Mouse (Mus musculus) lung, embryonic 14.5 days (tissue): Measurements from ENCODE around the gene Hoxa3. TPM values are rescaled to one million over a fixed set of nuclear protein-coding genes. Genes with fewer than 3 reads are reported as not detected.
A peak's percentile ranks its signal among the peaks of the same experiment; 100 is the strongest.

Source experiments
- ATAC-seq: fragments of 200-750 bp; cut with Nextera tagmentation; 2 replicates; pipeline ENCODE4 v1.8.0; 2017; ENCODE audit warnings: mild to moderate bottlenecking, moderate TSS enrichment, moderate library complexity; ENCODE audit not compliant: insufficient read depth
- DNase-seq: peaks from one replicate; pipeline ENCODE4 v3.0.0-alpha.2; 2015
- H3K27ac ChIP-seq: fragments of 300-500 bp; sonication (generic); 2 replicates; pipeline ENCODE4 v1.5.1; 2014; ENCODE audit warnings: low read depth, mild to moderate bottlenecking, moderate library complexity
- H3K27me3 ChIP-seq: fragments of 300-500 bp; sonication (generic); 2 replicates; pipeline ENCODE4 v1.6.1; 2014; ENCODE audit warnings: low read length, control low read depth; ENCODE audit not compliant: insufficient read depth
- H3K36me3 ChIP-seq: fragments of 300-500 bp; sonication (generic); 2 replicates; pipeline ENCODE4 v1.6.1; 2014; ENCODE audit warnings: control low read depth; ENCODE audit not compliant: insufficient read depth
- H3K4me1 ChIP-seq: fragments of 300-500 bp; sonication (generic); 2 replicates; pipeline ENCODE4 v1.6.1; 2014; ENCODE audit warnings: antibody characterized with exemption, control low read depth; ENCODE audit not compliant: insufficient read depth
- H3K4me2 ChIP-seq: fragments of 300-500 bp; sonication (generic); 2 replicates; pipeline ENCODE4 v1.6.1; 2014; ENCODE audit warnings: mild to moderate bottlenecking
- H3K4me3 ChIP-seq: fragments of 300-500 bp; sonication (generic); 2 replicates; pipeline ENCODE4 v1.5.1; 2014; ENCODE audit warnings: low read depth, low read length
- H3K9ac ChIP-seq: fragments of 300-500 bp; sonication (generic); 2 replicates; pipeline ENCODE4 v1.6.1; 2014
- H3K9me3 ChIP-seq: fragments of 300-500 bp; sonication (generic); 2 replicates; pipeline ENCODE4 v1.6.1; 2016; ENCODE audit warnings: low read depth, low read length, control low read depth
- CTCF ChIP-seq: IDR thresholded peaks from 2 replicates; pipeline ENCODE4 v1.5.1; 2016; ENCODE audit warnings: antibody characterized with exemption, low read depth
- whole genome bisulfite sequencing: fragments of 180-500 bp; shearing (Covaris S2); extraction: QIAGEN DNeasy Blood & Tissue Kit; methylation state at CpG from one replicate; pipeline ENCODE4 v1.1.7; 2014; 5-methylcytosine and 5-hydroxymethylcytosine counted together
- polyA plus RNA-seq: library from polyadenylated mRNA; unstranded; fragments of >200 nt; fragmentation: Nextera tagmentation; extraction: Ambion mirVana; gene quantifications from 2 replicates; pipeline ENCODE4 v1.2.1, GENCODE M21; 2014

Hoxa3 gene
- polyA plus RNA-seq, 1 experiment from 2014 or later = 11.3 TPM

GRCm38 (mm10) chr6:52164051-52164625 lies 49.0 kb downstream of the Hoxa3 start:
- H3K9me3 ChIP-seq = no peaks in the 10 kb centered on the region
- ATAC-seq (peak; percentile 28), DNase-seq (no peak)
- H3K9ac ChIP-seq = peak overlapping the region; percentile 91
- peak overlapping the region; percentile 71 for H3K4me3 ChIP-seq
- WGBS = under 1% methylated on average over 39 of the region's 39 CpGs
- H3K27ac ChIP-seq = peak overlapping the region; percentile 98
- H3K4me2 ChIP-seq = peak overlapping the region; percentile 79
- 0 out of 2 replicates have a peak, but pooled peaks cover 3% of the 10 kb centered on the region for H3K4me1 ChIP-seq
- H3K27me3 ChIP-seq = peaks cover 19% of the 10 kb centered on the region
- H3K36me3 ChIP-seq = no peaks in the 10 kb centered on the region; the same call in 1 of the 2 replicates
- no peak for TF ChIP-seq CTCF

GRCm38 (mm10) chr6:52163366-52164031 lies 49.6 kb downstream of the Hoxa3 start:
- ATAC-seq (peak; percentile 21), DNase-seq (peak; percentile 86)
- Histone ChIP-seq H3K4me3 (peak overlapping the region; percentile 71), H3K4me2 (peak overlapping the region; percentile 79), H3K9ac (peak overlapping the region; percentile 91), H3K9me3 (no peaks in the 10 kb centered on the region), H3K36me3 (no peaks in the 10 kb centered on the region; the same call in 1 of the 2 replicates), H3K27me3 (peaks cover 19% of the 10 kb centered on the region), H3K4me1 (0 out of 2 replicates have a peak, but pooled peaks cover 3% of the 10 kb centered on the region), H3K27ac (peak overlapping the region; percentile 98)
- WGBS = 4% methylated on average over 17 of the region's 17 CpGs
- no peak for TF ChIP-seq CTCF

- Histone ChIP-seq H3K4me1 (0 out of 2 replicates have a peak, but pooled peaks cover 3% of the 10 kb centered on the region), H3K9me3 (no peaks in the 10 kb centered on the region), H3K27me3 (peaks cover 16% of the 10 kb centered on the region), H3K4me3 (peak overlapping the region; percentile 71), H3K4me2 (peak overlapping the region; percentile 79), H3K27ac (peak overlapping the region; percentile 98), H3K36me3 (no peaks in the 10 kb centered on the region; the same call in 1 of the 2 replicates), H3K9ac (peak overlapping the region; percentile 91)
- ATAC-seq = no peak
- no peak for TF ChIP-seq CTCF
- DNase-seq = peak; percentile 70
- WGBS = 6% methylated on average over 14 of the region's 14 CpGs
Measured at GRCm38 (mm10) chr6:52162611-52163365, 50.3 kb downstream of the Hoxa3 start.

GRCm38 (mm10) chr6:52162093-52162380 lies 51.1 kb downstream of the Hoxa3 start:
- DNase-seq (peak; percentile 83), ATAC-seq (no peak)
- Histone ChIP-seq H3K4me2 (peak overlapping the region; percentile 79), H3K36me3 (no peaks in the 10 kb centered on the region; the same call in 1 of the 2 replicates), H3K9ac (peak overlapping the region; percentile 91), H3K4me1 (0 out of 2 replicates have a peak, but pooled peaks cover 3% of the 10 kb centered on the region), H3K9me3 (no peaks in the 10 kb centered on the region), H3K4me3 (peak overlapping the region; percentile 71), H3K27ac (peak overlapping the region; percentile 98), H3K27me3 (peaks cover 16% of the 10 kb centered on the region)
- WGBS = 7% methylated on average over 1 of the region's 1 CpGs
- TF ChIP-seq CTCF = no peak

- Histone ChIP-seq H3K4me2 (peak overlapping the region; percentile 79), H3K4me1 (no peaks in the 10 kb centered on the region), H3K36me3 (no peaks in the 10 kb centered on the region; the same call in 1 of the 2 replicates), H3K27me3 (peaks cover 21% of the 10 kb centered on the region), H3K9ac (peak overlapping the region; percentile 91), H3K27ac (peak overlapping the region; percentile 98), H3K4me3 (peak overlapping the region; percentile 71), H3K9me3 (no peaks in the 10 kb centered on the region)
- ATAC-seq = no peak
- no peak for TF ChIP-seq CTCF
- 6% methylated on average over 8 of the region's 8 CpGs for WGBS
- DNase-seq = no peak
Measured at GRCm38 (mm10) chr6:52161336-52162092, 51.6 kb downstream of the Hoxa3 start.

- no peak for TF ChIP-seq CTCF
- Histone ChIP-seq H3K4me3 (peak overlapping the region; percentile 71), H3K9me3 (no peaks in the 10 kb centered on the region), H3K4me2 (peak overlapping the region; percentile 79), H3K27me3 (peaks cover 27% of the 10 kb centered on the region), H3K4me1 (no peaks in the 10 kb centered on the region), H3K9ac (peak overlapping the region; percentile 91), H3K36me3 (no peaks in the 10 kb centered on the region; the same call in 1 of the 2 replicates), H3K27ac (peak overlapping the region; percentile 97)
- no peak for ATAC-seq
- DNase-seq = peak; percentile 89
- 1% methylated on average over 30 of the region's 30 CpGs for WGBS
Measured at GRCm38 (mm10) chr6:52160511-52161335, 52.4 kb downstream of the Hoxa3 start.
